Mouse (Mus musculus) 3T3-L1 (cell line): ENCODE data around the gene Lrig1.

Experiments used
- DNase-seq: peaks from one replicate; pipeline ENCODE4 v3.0.0-alpha.2; 2015; ENCODE audit warnings: low read depth, low spot score

Gene Lrig1

DNA sequence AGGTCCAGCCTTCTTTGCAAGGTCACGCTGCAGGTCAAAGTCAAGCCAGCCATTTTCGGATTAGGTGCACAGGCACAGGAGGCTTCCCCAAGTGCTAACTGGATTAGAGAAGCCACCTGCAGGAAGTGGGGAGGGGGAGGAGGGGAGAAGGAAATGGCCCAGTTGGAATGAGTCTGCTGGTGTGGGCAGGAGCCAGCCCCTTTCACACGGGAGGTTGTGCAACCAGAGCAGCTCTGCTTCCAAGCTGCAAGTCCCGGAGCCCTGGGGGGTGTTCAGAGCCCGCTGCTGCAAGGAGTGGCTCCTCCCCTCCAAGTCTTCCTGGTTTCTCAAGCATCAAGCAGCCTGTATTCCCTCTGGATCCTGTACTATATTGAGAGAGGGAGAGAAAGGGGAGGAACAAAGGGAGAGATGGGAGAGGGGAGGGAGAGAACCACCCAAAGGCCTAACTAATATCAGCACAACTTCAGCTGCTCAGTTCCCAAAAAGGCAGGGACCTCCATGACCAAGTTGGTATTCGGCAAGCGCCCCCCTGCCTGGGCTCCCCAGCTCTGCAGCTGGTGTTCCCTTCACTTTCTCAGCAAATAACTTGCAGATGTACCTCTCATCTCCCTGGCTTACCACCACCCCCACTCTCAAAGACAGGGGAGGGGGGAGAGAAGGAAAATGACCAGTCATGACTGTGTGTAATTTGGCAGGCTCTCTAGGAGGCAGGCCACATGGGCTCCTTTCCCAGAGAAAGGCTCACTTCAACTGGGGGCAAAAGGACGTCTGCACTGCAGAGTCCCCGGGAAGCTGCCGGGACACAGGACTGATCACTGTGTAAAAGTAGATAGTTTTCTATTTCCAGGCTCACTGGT is 52.2 kb downstream of the Lrig1 start:
- DNase-seq = peak; percentile 96

GRCm38 (mm10) chr6:94646902-94647301 is 53.1 kb downstream of the Lrig1 start:
- DNase-seq = no peak

DNA sequence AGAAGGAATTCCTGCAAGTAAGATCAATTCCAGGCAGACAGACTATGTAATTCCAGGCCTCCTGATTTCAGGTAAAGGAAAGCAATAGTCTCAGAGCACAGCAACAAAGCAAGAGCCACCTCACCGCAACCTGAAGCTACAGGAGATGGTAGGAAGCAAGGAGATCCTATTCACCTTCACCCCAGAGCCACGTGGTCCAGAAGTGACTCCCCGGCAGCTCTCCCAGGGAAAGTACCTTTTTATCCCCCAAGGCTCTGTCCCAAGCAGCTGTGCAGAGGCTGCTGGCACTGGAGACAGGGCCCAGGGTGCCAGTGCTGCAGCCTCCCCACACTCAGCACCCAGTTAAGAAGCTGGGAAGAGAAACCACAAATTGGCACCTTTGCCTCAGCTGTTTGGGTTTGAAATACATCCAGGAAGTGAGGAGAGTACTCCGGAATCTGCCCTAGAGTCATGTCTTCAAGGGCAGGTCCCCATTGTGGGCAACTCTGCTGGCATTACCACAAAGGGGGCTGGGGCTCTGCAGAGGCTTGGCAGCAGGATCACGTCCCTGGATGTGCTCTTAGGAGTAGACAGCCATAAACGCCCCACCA is 53.6 kb downstream of the Lrig1 start:
- DNase-seq = peak; percentile 89

GRCm38 (mm10) chr6:94645723-94646122 is 54.2 kb downstream of the Lrig1 start:
- peak; percentile 95 for DNase-seq

DNA sequence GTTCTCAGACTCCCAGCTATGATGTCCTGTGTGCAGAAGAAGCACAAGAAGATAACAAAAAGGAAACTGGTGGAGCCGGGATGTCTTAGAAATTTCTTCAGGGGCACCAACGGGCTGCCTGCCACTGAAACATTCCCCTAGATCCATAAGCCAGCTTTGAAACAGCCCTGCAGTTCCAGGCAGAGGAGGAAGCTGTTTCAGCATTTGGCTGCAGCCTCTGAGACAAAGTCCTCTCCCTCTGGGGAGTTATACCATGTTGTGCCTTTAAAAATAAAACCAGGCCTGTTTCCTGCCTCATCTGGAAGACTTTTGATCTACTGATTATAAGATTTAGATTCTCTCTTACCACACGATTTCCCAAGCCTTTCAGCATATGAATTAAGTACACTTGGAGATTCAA is 55.3 kb downstream of the Lrig1 start:
- no peak for DNase-seq

DNA sequence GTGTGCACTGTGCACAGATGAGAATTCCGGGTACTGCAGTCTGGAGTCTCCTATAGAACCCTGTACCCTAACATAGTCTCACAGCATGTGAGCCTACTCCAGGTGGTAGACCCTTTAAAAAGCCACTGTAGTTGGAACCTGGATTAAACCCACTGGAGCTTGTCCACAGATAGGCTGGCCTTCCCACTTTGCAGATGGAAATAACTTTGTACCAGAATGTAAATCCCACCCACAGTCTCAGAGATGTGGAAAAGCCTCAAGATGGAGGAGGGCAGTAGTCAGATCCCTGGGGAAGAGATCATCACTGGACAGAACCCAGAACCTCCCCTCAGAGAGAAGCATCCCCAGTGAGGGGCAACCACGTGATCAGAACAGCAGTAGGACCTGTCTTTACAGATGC is 56.0 kb downstream of the Lrig1 start:
- no peak for DNase-seq

- DNase-seq = peak; percentile 77
Observed at GRCm38 (mm10) chr6:94642048-94642447, 57.9 kb downstream of the Lrig1 start.

DNA sequence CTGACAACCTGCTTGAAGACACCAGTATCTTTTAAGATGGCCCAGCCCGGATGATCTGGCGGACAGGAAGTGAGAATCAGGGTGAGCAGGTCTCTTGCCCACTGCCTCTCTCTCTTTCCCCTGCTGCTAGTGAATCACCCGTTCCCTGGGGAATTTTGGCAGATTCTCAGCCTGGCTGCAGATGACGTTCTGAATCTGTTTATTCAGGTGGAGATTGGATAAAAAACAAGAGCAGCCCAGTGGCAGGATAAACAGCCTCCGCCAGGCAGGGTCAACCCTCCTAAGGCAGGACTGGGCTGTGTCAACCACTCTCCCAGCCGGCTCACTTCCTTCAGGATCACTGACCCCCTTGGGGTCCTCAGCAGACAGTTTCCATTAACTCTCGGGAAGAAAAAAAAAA is 59.7 kb downstream of the Lrig1 start:
- DNase-seq = peak; percentile 97

GRCm38 (mm10) chr6:94637024-94637434 is 62.9 kb downstream of the Lrig1 start:
- DNase-seq = no peak

DNA sequence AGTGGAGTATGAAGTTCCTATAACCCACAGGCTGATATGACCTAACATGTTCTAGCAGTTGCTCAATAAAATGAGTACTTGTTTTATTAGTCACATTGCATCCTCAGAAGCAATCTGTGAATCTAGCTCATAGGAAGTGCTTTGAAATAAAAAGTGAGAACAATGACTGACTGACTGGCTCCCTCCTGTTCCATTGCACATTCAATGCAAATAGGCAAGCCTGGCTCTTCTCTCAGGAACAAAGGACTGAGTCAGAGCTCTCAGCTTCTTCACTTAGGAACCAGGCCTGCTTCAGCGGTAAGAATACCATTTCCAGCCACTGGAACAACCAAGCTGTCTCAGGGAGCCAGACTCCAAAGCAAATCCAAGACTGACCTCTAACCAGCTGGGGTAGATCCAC is 64.6 kb downstream of the Lrig1 start:
- DNase-seq = peak; percentile 64

DNA sequence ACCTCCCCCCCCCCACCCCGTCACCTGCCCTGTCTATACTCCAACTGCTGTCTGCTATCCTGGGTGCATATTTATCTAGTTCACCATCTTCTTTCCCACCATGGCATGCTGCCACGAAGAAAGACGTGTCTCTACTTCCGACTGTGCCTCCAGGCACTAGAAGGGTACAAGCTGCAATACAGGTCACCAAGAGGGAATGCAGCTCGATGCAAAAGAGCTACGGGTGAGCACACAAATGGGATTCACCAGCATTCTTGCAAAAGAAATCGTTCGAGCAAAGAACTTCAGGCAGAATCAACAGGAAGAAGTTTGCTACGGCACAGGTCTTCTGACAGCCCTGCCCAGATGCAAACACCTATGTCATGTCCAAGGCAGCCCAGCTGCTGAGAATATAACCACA is 65.2 kb downstream of the Lrig1 start:
- no peak for DNase-seq

GRCm38 (mm10) chr6:94634274-94634673 is 65.7 kb downstream of the Lrig1 start:
- DNase-seq = no peak

GRCm38 (mm10) chr6:94631779-94632082 is 68.2 kb downstream of the Lrig1 start:
- no peak for DNase-seq

GRCm38 (mm10) chr6:94631051-94631778 is 68.7 kb downstream of the Lrig1 start:
- peak; percentile 39 for DNase-seq

- DNase-seq = no peak
Observed at GRCm38 (mm10) chr6:94628787-94629186, 71.2 kb downstream of the Lrig1 start.

DNA sequence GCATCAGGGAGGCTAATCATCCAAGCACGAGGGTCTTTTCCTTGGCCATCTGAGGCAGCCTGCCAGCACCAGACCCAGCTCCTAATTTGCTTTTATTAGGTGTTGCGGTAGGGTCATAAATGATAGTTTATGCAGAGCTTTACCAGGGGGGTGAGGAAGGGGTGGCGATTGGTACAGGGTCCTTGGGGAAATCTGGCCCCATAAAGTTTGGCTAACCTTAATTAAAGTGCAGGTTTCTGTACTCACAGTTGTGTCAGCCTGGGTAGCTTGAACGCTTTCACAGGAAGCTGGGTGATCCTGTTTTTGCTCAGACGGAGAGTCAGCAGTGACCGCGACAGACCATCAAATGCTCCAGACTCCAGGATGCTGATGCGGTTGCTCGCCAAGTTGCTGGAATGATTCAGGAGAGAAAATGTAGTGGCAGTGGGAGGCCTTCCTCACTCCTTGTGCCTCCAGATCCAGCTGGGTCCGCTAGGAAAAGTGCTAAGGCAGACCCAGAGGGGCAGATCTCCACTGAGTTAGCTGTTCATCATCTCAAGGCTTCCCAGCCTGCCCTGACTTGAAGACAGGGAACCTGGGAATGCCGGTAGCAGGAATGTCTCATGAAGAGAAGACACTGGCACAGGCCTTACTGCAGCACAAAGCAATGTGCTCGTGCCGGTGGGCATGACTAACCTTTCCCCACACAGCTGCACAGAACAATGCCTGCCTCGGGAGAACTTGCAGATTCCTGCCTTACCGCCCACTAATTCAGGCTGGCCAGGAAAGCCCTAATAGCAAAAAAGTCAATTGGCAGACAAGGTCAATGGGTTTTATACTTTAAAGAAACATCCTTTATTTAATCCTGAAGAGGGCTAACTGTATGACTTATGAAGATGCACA is 72.0 kb downstream of the Lrig1 start:
- DNase-seq = peak; percentile 74

DNA sequence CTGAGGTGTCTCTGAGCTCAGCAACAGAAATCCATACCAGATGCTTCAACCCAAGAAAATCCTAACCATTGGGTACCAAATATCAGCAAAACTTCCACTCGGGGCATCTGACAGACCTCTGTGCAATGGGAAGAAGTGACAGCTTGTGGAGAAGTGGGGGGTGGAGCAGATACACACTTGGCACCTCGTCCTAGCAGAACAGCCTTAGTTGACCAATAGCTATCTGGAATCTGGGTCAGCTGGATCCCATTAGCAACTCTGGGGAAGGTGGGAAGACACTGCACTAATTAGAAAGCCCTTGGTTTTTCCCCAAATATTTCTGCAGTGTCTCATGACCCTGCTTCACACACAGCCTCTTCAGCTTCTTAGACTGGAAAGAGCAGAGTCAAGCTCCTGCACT is 73.2 kb downstream of the Lrig1 start:
- peak; percentile 89 for DNase-seq

DNA sequence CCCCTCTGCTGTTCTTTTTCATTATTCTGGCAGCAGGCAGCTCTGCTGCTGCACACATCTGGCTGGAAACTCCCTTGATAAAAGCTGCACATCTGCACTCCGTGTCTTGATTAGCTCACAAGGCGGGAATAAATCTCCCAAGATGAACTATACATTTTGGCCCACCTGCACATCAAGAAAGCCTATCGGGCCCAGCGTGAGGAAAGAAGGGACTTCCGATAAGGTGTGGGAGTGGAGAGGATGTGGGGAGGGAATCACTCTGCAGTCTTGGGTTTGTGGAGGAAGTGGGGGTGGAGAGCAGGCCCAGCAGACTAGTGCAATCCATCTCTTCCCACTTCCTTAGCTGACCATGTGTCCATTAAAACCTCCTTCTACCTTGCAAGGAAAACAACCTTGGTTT is 74.1 kb downstream of the Lrig1 start:
- no peak for DNase-seq

GRCm38 (mm10) chr6:94624543-94624942 is 75.4 kb downstream of the Lrig1 start:
- DNase-seq = no peak

DNA sequence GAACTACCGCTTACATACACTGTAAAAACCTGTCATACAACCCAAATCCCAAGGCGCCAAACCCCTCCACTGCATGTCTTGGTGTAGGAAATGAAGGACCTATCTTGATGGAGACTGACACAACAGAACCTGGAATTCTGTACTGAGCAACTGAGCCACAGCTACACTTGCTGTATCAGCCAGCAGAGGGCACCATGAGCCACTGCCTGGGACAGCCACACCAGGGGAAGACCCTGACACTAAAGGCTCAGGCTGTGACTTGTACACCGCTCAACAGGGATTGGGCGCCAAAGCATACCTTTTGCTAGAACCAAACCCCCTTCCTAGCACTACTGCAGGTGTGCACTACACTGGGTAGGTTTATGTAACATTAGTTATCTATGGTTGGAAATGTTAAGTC is 77.0 kb downstream of the Lrig1 start:
- peak; percentile 74 for DNase-seq

DNA sequence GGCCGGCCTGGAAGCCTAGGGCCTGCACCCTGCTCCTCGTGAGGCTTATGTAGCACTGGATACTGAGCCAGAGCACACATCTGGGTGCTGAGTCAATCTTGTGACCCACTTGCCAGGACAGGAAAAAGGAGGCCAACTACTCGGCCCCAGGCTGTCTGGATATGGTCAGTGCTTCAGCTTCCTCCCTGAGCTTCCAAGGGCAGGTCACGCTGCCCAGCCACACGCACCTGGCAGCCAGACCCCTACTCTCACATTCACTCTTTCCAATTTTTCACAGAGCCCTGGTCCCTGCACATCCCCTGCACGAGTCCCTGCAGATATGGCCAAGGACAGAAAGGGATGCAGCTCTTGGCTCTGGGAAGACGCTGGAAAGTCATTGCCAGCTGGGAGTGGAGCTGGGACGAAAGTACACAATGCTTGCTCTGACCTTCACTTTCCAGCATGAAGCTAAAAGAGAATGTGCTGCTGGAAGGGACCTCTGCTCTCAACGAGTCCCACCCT is 79.1 kb downstream of the Lrig1 start:
- peak; percentile 60 for DNase-seq

DNA sequence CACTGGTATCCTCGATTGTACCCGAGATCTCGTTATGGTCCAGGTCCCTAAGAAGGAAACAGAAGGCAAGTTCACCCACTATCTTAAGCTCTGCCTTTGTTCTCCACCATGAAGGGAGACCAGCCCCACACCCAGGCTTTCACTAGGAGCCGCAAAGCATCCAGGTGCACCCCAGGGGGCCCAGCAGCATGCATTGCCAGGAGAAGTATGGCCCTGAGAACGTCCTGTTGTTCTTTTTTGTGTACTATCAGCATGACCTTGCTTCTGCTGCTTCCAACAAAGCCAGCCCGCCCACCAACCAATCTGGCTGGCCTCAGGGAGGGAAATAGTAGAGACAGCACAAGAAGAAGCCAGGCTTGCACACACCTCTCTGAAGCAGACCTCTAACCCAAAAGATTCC is 79.7 kb downstream of the Lrig1 start:
- no peak for DNase-seq
